Mouse (Mus musculus): ENCODE results near the gene Tnfsf4. TPM values are rescaled to one million over a fixed set of nuclear protein-coding genes. Genes with fewer than 3 reads are reported as not detected.

Tnfsf4 gene
- polyA plus RNA-seq, 1 experiment from 2014 or later: not detected

DNA sequence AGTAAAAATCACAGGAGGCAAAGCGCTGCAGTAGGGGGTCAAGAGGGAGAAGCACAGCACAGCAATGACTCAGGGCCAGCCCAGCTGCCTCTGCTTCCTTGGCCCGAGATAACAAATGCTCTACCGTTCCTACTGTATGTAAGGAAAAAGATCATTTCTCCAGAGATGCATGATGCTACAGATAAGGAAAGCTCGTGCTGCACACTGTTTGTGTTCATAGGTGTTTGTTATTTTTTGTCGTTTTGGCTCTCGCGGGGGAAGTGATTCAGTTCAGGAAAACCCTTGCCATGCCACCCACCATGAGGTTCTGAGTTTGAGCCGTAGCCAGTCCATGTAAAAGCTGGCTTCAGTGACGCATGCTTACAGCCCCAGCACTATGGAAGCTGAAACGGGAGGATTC lies 2.3 kb upstream of the Tnfsf4 start:
- WGBS: 46% methylated on average over 10 of the region's 10 CpGs
- ATAC-seq (ENCODE audit: low read depth): no peak
- peaks cover 2% of the 10 kb centered on the region; the same call in 1 of the 2 replicates for H3K4me1 ChIP-seq (replicated peaks; ENCODE audit: control insufficient read depth, insufficient read depth, low read length)

DNA sequence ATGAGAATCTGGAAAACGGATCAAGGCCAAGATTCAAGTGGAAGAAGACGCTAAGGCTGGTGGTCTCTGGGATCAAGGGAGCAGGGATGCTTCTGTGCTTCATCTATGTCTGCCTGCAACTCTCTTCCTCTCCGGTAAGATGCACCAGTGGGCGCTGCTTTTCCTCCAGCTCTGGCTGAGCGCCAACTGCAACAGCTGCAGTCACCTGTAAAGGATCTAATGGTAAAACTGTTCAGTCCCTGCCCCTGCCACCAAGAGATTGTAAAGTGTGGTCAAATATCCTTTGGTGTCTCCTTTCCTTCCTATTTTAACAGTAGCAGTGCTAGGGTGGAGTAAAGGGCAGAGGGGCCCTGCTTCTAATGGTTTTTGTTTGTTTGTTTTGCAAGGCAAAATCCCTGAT lies 401 bp downstream of the Tnfsf4 start:
- Histone ChIP-seq H3K4me3 (ENCODE audit: low read length) (no peak overlapping the region), H3K27me3 (ENCODE audit: control insufficient read depth, insufficient read depth, low read depth, low read length) (no peaks in the 10 kb centered on the region), H3K27ac (ENCODE audit: low read length) (no peak overlapping the region), H3K9me3 (ENCODE audit: control insufficient read depth, low read length) (no peaks in the 10 kb centered on the region), H3K9ac (ENCODE audit: low read length) (no peak overlapping the region), H3K4me1 (replicated peaks; ENCODE audit: control insufficient read depth, insufficient read depth, low read length) (peaks cover 2% of the 10 kb centered on the region; the same call in 1 of the 2 replicates), H3K36me3 (ENCODE audit: control insufficient read depth, insufficient read depth, low read length) (no peaks in the 10 kb centered on the region), H3K4me2 (ENCODE audit: low read depth, low read length) (no peak overlapping the region)
- ATAC-seq (ENCODE audit: low read depth): no peak
- WGBS: 41% methylated on average over 5 of the region's 5 CpGs

More for the DNA sequence above, 2.3 kb upstream of the Tnfsf4 start:
- no peaks in the 10 kb centered on the region for H3K27me3 ChIP-seq (ENCODE audit: control insufficient read depth, insufficient read depth, low read depth, low read length)
- no peak overlapping the region for H3K9ac ChIP-seq (ENCODE audit: low read length)
- H3K4me3 ChIP-seq (ENCODE audit: low read length): no peak overlapping the region
- no peaks in the 10 kb centered on the region for H3K9me3 ChIP-seq (ENCODE audit: control insufficient read depth, low read length)
- H3K27ac ChIP-seq (ENCODE audit: low read length): no peak overlapping the region
- no peak overlapping the region for H3K4me2 ChIP-seq (ENCODE audit: low read depth, low read length)
- H3K36me3 ChIP-seq (ENCODE audit: control insufficient read depth, insufficient read depth, low read length): no peaks in the 10 kb centered on the region

DNA sequence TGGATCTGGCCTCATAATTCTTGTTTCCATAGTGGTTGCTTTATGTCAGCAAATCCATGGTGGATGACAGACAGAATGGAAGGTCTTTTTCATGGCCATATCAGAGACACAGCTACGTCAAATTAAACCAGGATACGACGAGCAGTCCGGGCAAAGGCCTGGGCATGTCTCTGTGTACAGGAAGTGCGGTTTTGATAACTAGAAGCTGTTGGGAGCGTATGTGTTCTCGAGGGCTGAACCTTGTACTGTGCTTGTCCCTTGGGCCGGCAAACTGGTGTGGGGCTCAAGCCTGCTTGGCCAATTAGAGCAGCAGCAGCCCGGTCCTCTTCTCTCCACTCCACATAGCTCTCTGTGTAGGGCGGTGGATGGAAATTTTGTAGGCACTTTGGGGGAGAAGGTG lies 1.1 kb downstream of the Tnfsf4 start:
- H3K36me3 ChIP-seq (ENCODE audit: control insufficient read depth, insufficient read depth, low read length): no peaks in the 10 kb centered on the region
- H3K4me1 ChIP-seq (replicated peaks; ENCODE audit: control insufficient read depth, insufficient read depth, low read length): peaks cover 2% of the 10 kb centered on the region; the same call in 1 of the 2 replicates
- H3K9ac ChIP-seq (ENCODE audit: low read length): no peak overlapping the region
- no peak overlapping the region for H3K4me3 ChIP-seq (ENCODE audit: low read length)
- no peaks in the 10 kb centered on the region for H3K9me3 ChIP-seq (ENCODE audit: control insufficient read depth, low read length)
- no peak for ATAC-seq (ENCODE audit: low read depth)
- WGBS: 62% methylated on average over 10 of the region's 10 CpGs
- no peak overlapping the region for H3K4me2 ChIP-seq (ENCODE audit: low read depth, low read length)
- no peaks in the 10 kb centered on the region for H3K27me3 ChIP-seq (ENCODE audit: control insufficient read depth, insufficient read depth, low read depth, low read length)
- no peak overlapping the region for H3K27ac ChIP-seq (ENCODE audit: low read length)

DNA sequence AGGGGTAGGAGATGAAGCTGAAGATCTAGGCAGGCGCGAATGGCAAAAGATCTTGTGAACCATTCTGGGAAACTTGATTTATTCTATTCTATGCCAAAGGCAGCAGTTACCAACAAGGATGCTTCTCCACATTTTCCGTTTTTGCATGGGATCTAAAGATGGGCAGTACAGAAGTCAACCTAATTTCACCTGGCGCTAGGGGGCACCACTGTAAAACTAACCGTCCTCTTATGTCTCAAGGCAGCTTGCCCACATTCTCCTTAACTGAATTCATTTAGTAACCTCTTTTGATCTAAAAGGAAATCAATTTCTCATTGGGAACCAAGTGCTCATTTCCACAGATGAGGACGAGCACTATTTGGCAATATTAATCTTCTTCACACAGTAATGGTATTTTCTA lies 4.9 kb downstream of the Tnfsf4 start:
- Histone ChIP-seq H3K4me1 (replicated peaks; ENCODE audit: control insufficient read depth, insufficient read depth, low read length) (no peaks in the 10 kb centered on the region; the same call in 1 of the 2 replicates), H3K27ac (ENCODE audit: low read length) (no peak overlapping the region), H3K9me3 (ENCODE audit: control insufficient read depth, low read length) (no peaks in the 10 kb centered on the region), H3K27me3 (ENCODE audit: control insufficient read depth, insufficient read depth, low read depth, low read length) (no peaks in the 10 kb centered on the region), H3K4me2 (ENCODE audit: low read depth, low read length) (no peak overlapping the region), H3K9ac (ENCODE audit: low read length) (no peak overlapping the region), H3K4me3 (ENCODE audit: low read length) (no peak overlapping the region), H3K36me3 (ENCODE audit: control insufficient read depth, insufficient read depth, low read length) (no peaks in the 10 kb centered on the region)
- peak; percentile 72 for ATAC-seq (ENCODE audit: low read depth)
- WGBS: 11% methylated on average over 6 of the region's 6 CpGs

DNA sequence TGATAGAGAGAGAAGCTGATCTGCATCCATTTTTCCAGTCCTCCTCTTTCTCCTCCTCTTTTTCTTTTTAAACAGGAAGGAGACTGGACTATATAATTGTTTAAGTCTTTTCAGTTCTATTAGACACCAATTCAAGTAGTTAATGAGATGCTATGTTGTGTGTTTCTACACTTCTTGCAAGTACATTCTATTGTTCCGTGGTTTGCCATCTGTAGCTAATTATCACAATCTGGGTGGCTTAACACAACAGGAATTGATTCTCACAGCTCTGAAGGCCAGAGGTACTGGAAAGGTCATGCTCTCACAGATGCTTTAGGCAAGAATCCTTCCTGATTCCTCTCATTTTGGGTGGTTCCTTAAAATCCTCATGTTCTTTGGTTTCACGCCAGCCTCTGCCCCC lies 7.9 kb downstream of the Tnfsf4 start:
- Histone ChIP-seq H3K36me3 (ENCODE audit: control insufficient read depth, insufficient read depth, low read length) (no peaks in the 10 kb centered on the region), H3K9ac (ENCODE audit: low read length) (no peak overlapping the region), H3K9me3 (ENCODE audit: control insufficient read depth, low read length) (no peaks in the 10 kb centered on the region), H3K27ac (ENCODE audit: low read length) (no peak overlapping the region), H3K4me1 (replicated peaks; ENCODE audit: control insufficient read depth, insufficient read depth, low read length) (no peaks in the 10 kb centered on the region), H3K4me3 (ENCODE audit: low read length) (no peak overlapping the region), H3K4me2 (ENCODE audit: low read depth, low read length) (no peak overlapping the region), H3K27me3 (ENCODE audit: control insufficient read depth, insufficient read depth, low read depth, low read length) (no peaks in the 10 kb centered on the region)
- 64% methylated on average over 2 of the region's 2 CpGs for WGBS
- no peak for ATAC-seq (ENCODE audit: low read depth)

DNA sequence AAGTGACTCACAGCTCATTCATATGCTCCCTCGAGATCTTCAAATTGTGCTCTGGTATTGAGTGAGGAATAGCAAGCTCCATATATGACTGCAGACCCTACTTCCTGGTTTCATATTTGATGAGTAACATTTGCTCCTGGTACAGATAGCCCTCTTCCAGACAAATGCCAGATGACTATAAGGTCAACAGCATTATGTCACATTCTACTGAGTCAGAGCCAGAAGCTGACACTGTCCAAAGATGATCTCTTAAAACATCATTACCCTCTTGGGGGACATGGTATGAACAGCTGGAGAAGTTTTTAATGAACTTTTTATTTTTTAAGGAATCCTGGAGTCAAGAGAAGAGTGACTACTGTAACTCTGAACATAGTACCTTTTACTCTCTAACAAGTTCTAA lies 11.3 kb downstream of the Tnfsf4 start:
- no peaks in the 10 kb centered on the region for H3K36me3 ChIP-seq (ENCODE audit: control insufficient read depth, insufficient read depth, low read length)
- H3K27me3 ChIP-seq (ENCODE audit: control insufficient read depth, insufficient read depth, low read depth, low read length): no peaks in the 10 kb centered on the region
- H3K4me2 ChIP-seq (ENCODE audit: low read depth, low read length): no peak overlapping the region
- no peaks in the 10 kb centered on the region for H3K9me3 ChIP-seq (ENCODE audit: control insufficient read depth, low read length)
- peak; percentile 52; the same call in 1 of the 2 replicates for ATAC-seq (ENCODE audit: low read depth)
- WGBS: 54% methylated on average over 1 of the region's 1 CpGs
- H3K9ac ChIP-seq (ENCODE audit: low read length): no peak overlapping the region
- H3K4me3 ChIP-seq (ENCODE audit: low read length): no peak overlapping the region
- H3K4me1 ChIP-seq (replicated peaks; ENCODE audit: control insufficient read depth, insufficient read depth, low read length): no peaks in the 10 kb centered on the region
- H3K27ac ChIP-seq (ENCODE audit: low read length): no peak overlapping the region

DNA sequence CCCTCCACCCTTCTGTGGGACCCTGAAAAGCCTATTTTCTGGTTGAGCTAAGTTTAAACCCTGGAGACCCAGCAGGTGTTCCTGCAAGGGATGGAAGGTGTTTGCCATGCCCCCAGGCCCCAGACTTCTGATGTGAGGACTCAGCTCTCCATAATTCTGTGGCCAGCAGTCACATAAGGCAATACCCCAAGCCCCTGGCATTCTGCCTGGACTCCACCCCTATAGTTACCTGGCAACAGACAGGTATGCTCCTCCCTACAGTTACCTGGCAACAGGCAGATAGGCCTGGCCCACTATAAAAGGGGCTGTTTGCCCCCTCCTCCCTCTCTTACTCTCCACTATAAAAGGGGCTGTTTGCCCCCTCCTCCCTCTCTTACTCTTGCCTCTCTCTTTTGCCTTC lies 24.7 kb downstream of the Tnfsf4 start:
- Histone ChIP-seq H3K9ac (ENCODE audit: low read length) (no peak overlapping the region), H3K4me1 (replicated peaks; ENCODE audit: control insufficient read depth, insufficient read depth, low read length) (no peaks in the 10 kb centered on the region), H3K36me3 (ENCODE audit: control insufficient read depth, insufficient read depth, low read length) (no peaks in the 10 kb centered on the region), H3K27ac (ENCODE audit: low read length) (no peak overlapping the region), H3K4me2 (ENCODE audit: low read depth, low read length) (no peak overlapping the region), H3K9me3 (ENCODE audit: control insufficient read depth, low read length) (no peaks in the 10 kb centered on the region), H3K4me3 (ENCODE audit: low read length) (no peak overlapping the region), H3K27me3 (ENCODE audit: control insufficient read depth, insufficient read depth, low read depth, low read length) (no peaks in the 10 kb centered on the region)
- no peak for ATAC-seq (ENCODE audit: low read depth)

DNA sequence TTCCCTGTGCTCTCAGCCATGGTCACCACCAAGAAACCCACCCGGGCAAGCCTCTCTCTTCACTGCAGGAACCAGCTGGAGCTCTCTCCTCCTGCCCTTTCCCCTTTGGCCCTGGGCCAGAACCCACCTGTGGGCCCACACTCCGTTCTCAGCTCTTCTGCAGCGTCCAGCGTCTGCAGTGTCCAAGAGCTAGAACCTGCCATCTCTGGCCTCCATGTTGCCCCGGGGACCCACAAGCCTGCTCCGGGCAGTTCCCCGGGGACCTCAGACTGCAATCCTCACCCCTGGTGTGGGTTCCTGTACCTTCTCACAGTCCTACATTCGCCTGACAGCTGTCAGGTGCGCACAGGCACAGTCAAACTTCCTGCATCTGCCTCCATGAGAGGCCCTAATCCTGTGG lies 25.4 kb downstream of the Tnfsf4 start:
- H3K36me3 ChIP-seq (ENCODE audit: control insufficient read depth, insufficient read depth, low read length): no peaks in the 10 kb centered on the region
- no peak overlapping the region for H3K4me2 ChIP-seq (ENCODE audit: low read depth, low read length)
- H3K9ac ChIP-seq (ENCODE audit: low read length): no peak overlapping the region
- WGBS: 76% methylated on average over 9 of the region's 9 CpGs
- no peak for ATAC-seq (ENCODE audit: low read depth)
- H3K4me3 ChIP-seq (ENCODE audit: low read length): no peak overlapping the region
- no peaks in the 10 kb centered on the region for H3K27me3 ChIP-seq (ENCODE audit: control insufficient read depth, insufficient read depth, low read depth, low read length)
- no peaks in the 10 kb centered on the region for H3K9me3 ChIP-seq (ENCODE audit: control insufficient read depth, low read length)
- no peaks in the 10 kb centered on the region for H3K4me1 ChIP-seq (replicated peaks; ENCODE audit: control insufficient read depth, insufficient read depth, low read length)
- no peak overlapping the region for H3K27ac ChIP-seq (ENCODE audit: low read length)

DNA sequence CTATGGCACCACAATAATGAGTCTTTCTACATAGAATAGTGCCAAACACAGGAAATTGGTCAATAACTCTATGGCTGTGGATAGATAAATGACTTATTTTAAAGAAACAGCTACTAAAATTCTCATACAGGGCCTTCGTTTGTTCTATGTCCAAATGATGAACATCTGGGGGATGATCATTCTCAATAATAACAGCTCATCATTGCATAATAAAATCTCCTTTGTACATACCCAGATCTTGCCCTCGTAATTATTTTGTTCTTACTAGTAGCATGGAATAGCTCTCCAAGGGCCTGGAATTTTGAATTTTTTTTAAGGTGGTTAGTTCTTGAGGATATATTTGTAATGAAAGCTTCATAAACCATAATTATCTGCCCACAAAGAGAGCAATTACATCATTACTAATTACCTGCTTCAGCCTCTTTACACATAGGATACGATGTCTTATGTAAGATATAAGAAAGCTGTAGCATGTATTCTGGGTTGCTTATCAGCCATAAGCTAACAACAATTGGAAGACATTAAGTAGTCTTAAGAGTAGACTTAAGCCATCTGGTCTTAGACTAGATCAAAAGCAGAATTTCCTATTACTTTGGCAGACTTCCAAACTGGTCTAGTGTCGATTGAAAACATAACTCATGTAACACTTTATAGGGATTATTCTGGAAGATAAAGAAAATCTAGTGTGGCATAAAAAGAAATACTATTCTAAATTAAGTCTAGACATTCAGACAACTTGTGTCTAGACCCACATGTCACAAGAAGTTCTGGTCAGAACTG lies 31.3 kb downstream of the Tnfsf4 start:
- no peak overlapping the region for H3K9ac ChIP-seq (ENCODE audit: low read length)
- H3K9me3 ChIP-seq (ENCODE audit: control insufficient read depth, low read length): no peaks in the 10 kb centered on the region
- peak; percentile 88 for ATAC-seq (ENCODE audit: low read depth)
- no peaks in the 10 kb centered on the region for H3K27me3 ChIP-seq (ENCODE audit: control insufficient read depth, insufficient read depth, low read depth, low read length)
- no peaks in the 10 kb centered on the region for H3K4me1 ChIP-seq (replicated peaks; ENCODE audit: control insufficient read depth, insufficient read depth, low read length)
- no peak overlapping the region for H3K4me2 ChIP-seq (ENCODE audit: low read depth, low read length)
- 30% methylated on average over 4 of the region's 4 CpGs for WGBS
- no peak overlapping the region; the same call in 1 of the 2 replicates for H3K27ac ChIP-seq (ENCODE audit: low read length)
- no peak overlapping the region for H3K4me3 ChIP-seq (ENCODE audit: low read length)
- no peaks in the 10 kb centered on the region for H3K36me3 ChIP-seq (ENCODE audit: control insufficient read depth, insufficient read depth, low read length)

DNA sequence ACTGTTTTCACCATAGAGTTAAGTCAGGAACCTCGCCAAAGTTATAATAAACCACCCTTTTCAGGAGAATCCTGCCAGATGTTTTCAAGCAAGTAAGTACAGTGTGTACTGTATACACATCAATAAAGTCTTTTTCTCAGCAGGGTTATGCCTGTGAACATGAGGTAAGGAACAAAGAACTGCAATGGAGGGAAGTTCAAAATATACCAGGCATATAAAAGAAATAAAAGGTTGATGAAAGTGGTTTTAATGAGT lies 31.8 kb downstream of the Tnfsf4 start:
- Histone ChIP-seq H3K4me1 (replicated peaks; ENCODE audit: control insufficient read depth, insufficient read depth, low read length) (no peaks in the 10 kb centered on the region), H3K36me3 (ENCODE audit: control insufficient read depth, insufficient read depth, low read length) (no peaks in the 10 kb centered on the region), H3K27me3 (ENCODE audit: control insufficient read depth, insufficient read depth, low read depth, low read length) (no peaks in the 10 kb centered on the region), H3K27ac (ENCODE audit: low read length) (peak overlapping the region; percentile 43), H3K4me2 (ENCODE audit: low read depth, low read length) (no peak overlapping the region), H3K9ac (ENCODE audit: low read length) (no peak overlapping the region), H3K9me3 (ENCODE audit: control insufficient read depth, low read length) (no peaks in the 10 kb centered on the region), H3K4me3 (ENCODE audit: low read length) (no peak overlapping the region)
- ATAC-seq (ENCODE audit: low read depth): peak; percentile 87
- WGBS: 43% methylated on average over 1 of the region's 1 CpGs
